Mouse (Mus musculus): ENCODE measurements at regions not wholly inside any gene's neighbourhood (a gene's known extent, or its start where the extent isn't known, plus 50 kb on each side); places are given as distances from the start of the nearest gene placed in this dataset.

GRCm38 (mm10) chr1:185802156-185802555 is 315.0 kb downstream of the Lyplal1 start:
- Histone ChIP-seq H3K4me3 (ENCODE audit: low read depth, low read length) (no peak overlapping the region), H3K4me2 (ENCODE audit: low read depth) (no peak overlapping the region), H3K36me3 (ENCODE audit: insufficient read depth) (no peaks in the 10 kb centered on the region), H3K27me3 (ENCODE audit: insufficient read depth, low read length) (no peaks in the 10 kb centered on the region), H3K27ac (ENCODE audit: low read depth, low read length) (no peak overlapping the region), H3K9ac (no peak overlapping the region), H3K9me3 (ENCODE audit: low read length) (no peaks in the 10 kb centered on the region), H3K4me1 (ENCODE audit: insufficient read depth) (no peaks in the 10 kb centered on the region)
- WGBS: 97% methylated on average over 3 of the region's 3 CpGs
- no peak for ATAC-seq
- no peak for TF ChIP-seq CTCF (IDR thresholded peaks at IDR 0.05; ENCODE audit: low read depth)
- no peak for DNase-seq

- TF ChIP-seq CTCF (IDR thresholded peaks at IDR 0.05; ENCODE audit: low read depth): peak; percentile 13; the same call in 1 of the 2 replicates
- Histone ChIP-seq H3K4me1 (ENCODE audit: insufficient read depth) (no peaks in the 10 kb centered on the region), H3K9ac (no peak overlapping the region), H3K27ac (ENCODE audit: low read depth, low read length) (no peak overlapping the region), H3K27me3 (ENCODE audit: insufficient read depth, low read length) (no peaks in the 10 kb centered on the region), H3K9me3 (ENCODE audit: low read length) (no peaks in the 10 kb centered on the region), H3K4me3 (ENCODE audit: low read depth, low read length) (no peak overlapping the region), H3K36me3 (ENCODE audit: insufficient read depth) (no peaks in the 10 kb centered on the region), H3K4me2 (ENCODE audit: low read depth) (no peak overlapping the region)
- no peak for DNase-seq
- ATAC-seq: no peak
- 94% methylated on average over 3 of the region's 3 CpGs for WGBS
These were observed 302.2 kb downstream of the Lyplal1 start for GRCm38 (mm10) chr1:185814901-185815300.

GRCm38 (mm10) chr1:185819044-185819443 is 298.1 kb downstream of the Lyplal1 start:
- Histone ChIP-seq H3K27me3 (ENCODE audit: insufficient read depth, low read length) (no peaks in the 10 kb centered on the region), H3K9me3 (ENCODE audit: low read length) (no peaks in the 10 kb centered on the region), H3K4me1 (ENCODE audit: insufficient read depth) (no peaks in the 10 kb centered on the region), H3K9ac (no peak overlapping the region), H3K4me2 (ENCODE audit: low read depth) (no peak overlapping the region), H3K4me3 (ENCODE audit: low read depth, low read length) (no peak overlapping the region), H3K27ac (ENCODE audit: low read depth, low read length) (no peak overlapping the region), H3K36me3 (ENCODE audit: insufficient read depth) (no peaks in the 10 kb centered on the region)
- no peak for ATAC-seq
- 34% methylated on average over 5 of the region's 5 CpGs for WGBS
- TF ChIP-seq CTCF (IDR thresholded peaks at IDR 0.05; ENCODE audit: low read depth): no peak
- DNase-seq: no peak

- Histone ChIP-seq H3K4me1 (ENCODE audit: insufficient read depth) (no peaks in the 10 kb centered on the region), H3K9me3 (ENCODE audit: low read length) (no peaks in the 10 kb centered on the region), H3K27me3 (ENCODE audit: insufficient read depth, low read length) (no peaks in the 10 kb centered on the region), H3K9ac (no peak overlapping the region), H3K27ac (ENCODE audit: low read depth, low read length) (no peak overlapping the region), H3K4me2 (ENCODE audit: low read depth) (no peak overlapping the region), H3K36me3 (ENCODE audit: insufficient read depth) (no peaks in the 10 kb centered on the region), H3K4me3 (ENCODE audit: low read depth, low read length) (no peak overlapping the region)
- ATAC-seq (no peak), DNase-seq (no peak)
- no peak for TF ChIP-seq CTCF (IDR thresholded peaks at IDR 0.05; ENCODE audit: low read depth)
- 51% methylated on average over 8 of the region's 8 CpGs for WGBS
These were observed 294.9 kb downstream of the Lyplal1 start for GRCm38 (mm10) chr1:185822241-185822640.

- no peak for DNase-seq
- H3K4me1 ChIP-seq (ENCODE audit: insufficient read depth): no peaks in the 10 kb centered on the region
- no peak overlapping the region for H3K9ac ChIP-seq
- no peaks in the 10 kb centered on the region for H3K9me3 ChIP-seq (ENCODE audit: low read length)
- H3K4me3 ChIP-seq (ENCODE audit: low read depth, low read length): no peak overlapping the region
- WGBS: 83% methylated on average over 4 of the region's 4 CpGs
- H3K4me2 ChIP-seq (ENCODE audit: low read depth): no peak overlapping the region
- no peaks in the 10 kb centered on the region for H3K36me3 ChIP-seq (ENCODE audit: insufficient read depth)
- no peak overlapping the region for H3K27ac ChIP-seq (ENCODE audit: low read depth, low read length)
- no peak for TF ChIP-seq CTCF (IDR thresholded peaks at IDR 0.05; ENCODE audit: low read depth)
- no peak for ATAC-seq
- no peaks in the 10 kb centered on the region for H3K27me3 ChIP-seq (ENCODE audit: insufficient read depth, low read length)
These were observed 293.9 kb downstream of the Lyplal1 start for GRCm38 (mm10) chr1:185823226-185823625.

GRCm38 (mm10) chr1:185823956-185824355 is 293.2 kb downstream of the Lyplal1 start:
- WGBS: 51% methylated on average over 5 of the region's 5 CpGs
- H3K4me1 ChIP-seq (ENCODE audit: insufficient read depth): no peaks in the 10 kb centered on the region
- no peak for DNase-seq
- H3K27me3 ChIP-seq (ENCODE audit: insufficient read depth, low read length): no peaks in the 10 kb centered on the region
- no peak overlapping the region for H3K27ac ChIP-seq (ENCODE audit: low read depth, low read length)
- no peak for TF ChIP-seq CTCF (IDR thresholded peaks at IDR 0.05; ENCODE audit: low read depth)
- no peak overlapping the region for H3K9ac ChIP-seq
- H3K36me3 ChIP-seq (ENCODE audit: insufficient read depth): no peaks in the 10 kb centered on the region
- no peaks in the 10 kb centered on the region for H3K9me3 ChIP-seq (ENCODE audit: low read length)
- no peak overlapping the region for H3K4me3 ChIP-seq (ENCODE audit: low read depth, low read length)
- H3K4me2 ChIP-seq (ENCODE audit: low read depth): no peak overlapping the region
- ATAC-seq: no peak

- Histone ChIP-seq H3K9me3 (ENCODE audit: low read length) (no peaks in the 10 kb centered on the region), H3K4me1 (ENCODE audit: insufficient read depth) (no peaks in the 10 kb centered on the region), H3K4me3 (ENCODE audit: low read depth, low read length) (no peak overlapping the region), H3K36me3 (ENCODE audit: insufficient read depth) (no peaks in the 10 kb centered on the region), H3K4me2 (ENCODE audit: low read depth) (no peak overlapping the region), H3K9ac (no peak overlapping the region), H3K27ac (ENCODE audit: low read depth, low read length) (no peak overlapping the region), H3K27me3 (ENCODE audit: insufficient read depth, low read length) (no peaks in the 10 kb centered on the region)
- 79% methylated on average over 2 of the region's 2 CpGs for WGBS
- TF ChIP-seq CTCF (IDR thresholded peaks at IDR 0.05; ENCODE audit: low read depth): no peak
- ATAC-seq (no peak), DNase-seq (no peak)
These were observed 289.1 kb downstream of the Lyplal1 start for GRCm38 (mm10) chr1:185827986-185828385.

GRCm38 (mm10) chr1:185828486-185828885 is 288.6 kb downstream of the Lyplal1 start:
- Histone ChIP-seq H3K9ac (no peak overlapping the region), H3K4me1 (ENCODE audit: insufficient read depth) (no peaks in the 10 kb centered on the region), H3K27ac (ENCODE audit: low read depth, low read length) (no peak overlapping the region), H3K27me3 (ENCODE audit: insufficient read depth, low read length) (no peaks in the 10 kb centered on the region), H3K36me3 (ENCODE audit: insufficient read depth) (no peaks in the 10 kb centered on the region), H3K4me2 (ENCODE audit: low read depth) (no peak overlapping the region), H3K9me3 (ENCODE audit: low read length) (no peaks in the 10 kb centered on the region), H3K4me3 (ENCODE audit: low read depth, low read length) (no peak overlapping the region)
- ATAC-seq (no peak), DNase-seq (no peak)
- TF ChIP-seq CTCF (IDR thresholded peaks at IDR 0.05; ENCODE audit: low read depth): no peak
- 94% methylated on average over 6 of the region's 6 CpGs for WGBS

All from forebrain, postnatal 0 days (tissue).